Mouse (Mus musculus): ENCODE measurements around the gene Nrarp.

- no peak for TF ChIP-seq CTCF (IDR thresholded peaks at IDR 0.05; ENCODE audit: low read depth, low read length)
- TF ChIP-seq POLR2A (IDR thresholded peaks at IDR 0.05; ENCODE audit: borderline replicate concordance, low read depth, low read length) = no peak
Measured at GRCm38 (mm10) chr2:25180973-25181890, 674 bp downstream of the Nrarp start.
